Mouse (Mus musculus) right cerebral cortex, adult 2 months (tissue): ENCODE measurements around the gene Arrdc2.

ENCODE experiments used
- DNase-seq, 2 experiments: peaks; one replicate each; pipeline ENCODE4 v3.0.0; 2021 to 2022; ENCODE audit warnings: low spot score in 2 of 2

Arrdc2 gene

DNA sequence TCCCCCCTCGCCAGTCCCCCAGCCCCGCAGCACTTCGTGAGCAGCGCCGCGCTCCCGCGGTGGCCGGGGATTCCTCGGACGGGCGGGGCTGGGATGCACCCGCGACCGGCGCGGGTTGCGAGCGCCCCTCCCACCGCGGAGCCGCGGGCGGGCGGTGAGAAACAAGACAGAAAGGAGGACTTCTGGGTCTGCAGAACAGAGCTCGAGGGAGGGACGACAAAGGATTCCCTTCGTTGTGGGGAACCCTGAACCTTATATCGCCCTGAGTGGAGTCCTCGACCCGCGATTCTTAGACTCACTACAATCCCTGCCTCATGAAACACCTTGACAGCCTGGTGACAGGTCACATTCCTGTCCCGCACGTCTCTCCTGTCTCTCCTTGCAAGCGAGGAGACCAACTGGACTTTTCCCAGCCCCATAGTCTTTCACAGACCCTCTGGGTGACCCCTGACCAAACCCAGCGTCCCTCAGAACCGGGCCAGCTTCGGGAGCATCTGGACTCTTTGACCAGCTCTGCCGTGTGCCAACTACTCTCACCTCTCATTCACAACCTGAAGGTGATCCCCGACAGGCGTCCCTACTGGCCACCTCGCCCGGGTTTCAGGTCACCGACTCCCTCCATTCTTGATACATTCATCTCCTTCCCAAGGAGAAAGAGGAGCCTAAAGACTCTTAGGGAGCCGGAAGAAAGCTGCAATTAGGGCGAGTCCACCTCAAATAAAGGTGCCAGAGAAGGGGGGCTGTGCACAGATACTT is 24.6 kb upstream of the Arrdc2 start:
- no peak for DNase-seq

DNA sequence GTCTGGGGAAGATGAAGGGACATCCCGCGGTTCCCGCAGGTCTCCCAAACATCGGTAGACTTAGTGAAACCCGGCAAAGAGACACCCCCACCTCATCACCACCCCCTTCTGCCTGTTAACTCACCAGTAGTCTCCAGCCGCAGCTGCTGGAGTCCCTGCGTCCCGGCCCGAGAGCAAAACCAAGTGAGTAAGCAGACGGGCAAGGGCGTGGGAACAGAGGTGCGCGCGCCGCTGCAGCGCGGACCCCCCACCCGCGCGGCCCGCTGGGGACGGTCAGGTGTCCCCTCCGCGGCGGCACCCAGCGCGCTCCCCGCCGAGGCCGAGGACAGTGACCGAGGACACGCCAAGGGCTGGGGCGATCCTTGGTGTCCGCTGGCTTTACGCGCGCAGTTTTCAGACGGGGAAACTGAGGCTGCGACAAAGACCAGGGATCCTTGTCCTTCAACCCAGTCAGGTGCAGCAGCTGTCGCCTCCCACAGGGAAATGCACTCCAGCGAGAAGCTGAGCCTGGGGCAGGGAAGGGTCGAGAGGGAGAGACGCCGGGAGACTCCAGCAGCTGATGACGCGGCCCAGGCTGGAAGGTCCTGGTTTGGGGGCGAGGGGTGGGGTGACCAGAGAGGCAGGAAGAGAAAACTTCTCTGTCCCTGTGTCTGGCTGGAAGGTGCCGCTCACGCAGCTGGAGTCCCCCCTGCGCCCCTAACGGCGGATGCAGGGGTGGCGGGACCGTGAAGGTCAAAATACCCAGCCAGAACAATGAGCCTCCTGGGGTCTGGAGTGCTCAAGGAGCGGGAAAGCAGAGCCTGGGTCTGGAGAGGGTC is 23.5 kb upstream of the Arrdc2 start, which contains the start of gene Kcnn1:
Gene Kcnn1, minus strand, starts transcription at position 435 of the 818 bp plus-strand sequence.
- DNase-seq: no peak

DNA sequence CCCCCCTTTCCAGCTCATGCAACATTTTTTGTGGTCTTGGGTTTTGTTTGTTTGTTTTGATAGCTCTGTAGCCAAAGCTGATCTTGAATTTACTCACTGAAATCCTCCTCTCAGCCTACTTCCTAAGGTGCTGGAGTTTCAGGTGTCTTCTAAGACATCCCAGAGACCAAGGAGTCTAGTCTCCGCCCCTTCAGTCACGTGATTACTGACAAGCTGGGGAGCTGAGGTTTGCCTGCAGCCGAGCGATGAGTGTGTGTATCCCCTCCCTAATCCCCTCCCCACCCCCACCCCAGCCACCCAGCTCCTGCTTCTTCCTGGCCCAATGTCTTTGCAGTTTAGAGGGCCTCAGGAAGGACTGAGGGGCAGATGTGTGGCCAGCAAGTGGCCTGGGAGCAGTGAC is 18.0 kb upstream of the Arrdc2 start:
- DNase-seq: no peak

DNA sequence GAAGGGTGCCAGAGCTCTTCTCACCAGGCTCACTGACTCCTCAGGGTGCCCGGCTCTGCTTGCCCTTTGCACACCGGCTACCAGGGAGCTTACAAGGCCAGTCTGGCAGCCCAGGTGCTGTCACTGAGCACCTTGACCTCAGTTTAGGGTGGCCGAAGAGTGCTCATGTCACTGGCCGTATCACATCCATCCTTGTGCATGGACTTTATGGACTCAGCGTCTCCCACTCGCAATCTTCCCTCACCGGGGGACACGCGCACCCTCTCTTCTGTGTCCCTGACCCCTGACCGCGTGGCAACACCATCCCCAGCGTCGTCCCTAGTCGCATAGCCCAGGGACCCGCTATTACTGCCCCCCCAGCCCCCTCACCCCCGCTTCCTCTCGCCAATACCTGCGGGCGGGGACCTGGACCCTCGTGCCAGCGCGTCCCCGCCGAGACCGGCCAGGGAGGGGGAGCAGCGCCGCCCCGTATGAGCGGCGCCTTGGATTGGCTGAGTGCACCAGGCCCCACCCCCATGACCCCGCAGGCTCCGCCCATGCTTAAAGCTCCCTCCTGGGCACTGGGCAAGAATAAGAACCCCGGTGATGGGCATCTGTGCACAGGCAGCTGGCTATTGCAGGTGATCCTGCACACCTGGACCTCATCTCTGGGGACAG is 17.1 kb upstream of the Arrdc2 start:
- peak; percentile 78 for DNase-seq

DNA sequence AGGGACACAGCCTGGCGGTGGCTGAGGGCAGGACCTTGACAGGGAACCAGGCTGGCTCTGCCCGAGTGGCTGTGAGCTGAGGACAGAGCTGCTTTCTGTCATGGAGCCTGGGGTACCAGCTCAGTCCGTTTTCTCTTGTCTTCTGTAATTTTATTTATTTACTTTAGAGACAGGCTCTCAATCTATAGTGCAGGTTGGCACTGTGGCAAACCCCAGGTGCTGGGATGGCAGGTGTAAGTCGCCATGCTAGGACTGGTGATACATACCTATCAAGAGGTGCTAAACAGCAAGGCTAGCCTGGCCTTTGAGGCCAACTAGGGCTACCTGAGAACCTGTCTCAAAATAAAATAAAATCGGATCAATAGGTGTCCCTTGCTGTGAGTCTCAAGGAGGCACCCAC is 16.5 kb upstream of the Arrdc2 start:
- DNase-seq: no peak

DNA sequence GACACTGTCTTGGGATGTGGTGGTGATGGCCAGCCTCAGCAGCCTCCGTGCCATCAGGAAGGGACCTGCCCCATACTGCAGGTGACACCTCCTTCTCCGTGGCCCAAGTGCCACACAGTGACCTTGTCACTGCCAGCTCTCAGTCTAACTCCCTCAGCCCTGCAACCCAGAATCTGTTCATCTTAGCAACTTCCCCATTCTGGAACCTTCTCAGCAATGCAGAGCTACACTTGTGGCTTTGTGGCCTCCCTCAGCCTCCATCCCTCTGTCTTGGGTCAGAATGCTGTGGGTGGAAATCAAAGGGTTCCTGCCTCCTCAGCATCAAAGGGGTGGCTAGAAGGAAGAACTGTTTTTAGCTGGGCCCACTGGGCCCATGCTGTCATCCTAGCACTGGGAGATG is 14.3 kb upstream of the Arrdc2 start:
- no peak for DNase-seq

DNA sequence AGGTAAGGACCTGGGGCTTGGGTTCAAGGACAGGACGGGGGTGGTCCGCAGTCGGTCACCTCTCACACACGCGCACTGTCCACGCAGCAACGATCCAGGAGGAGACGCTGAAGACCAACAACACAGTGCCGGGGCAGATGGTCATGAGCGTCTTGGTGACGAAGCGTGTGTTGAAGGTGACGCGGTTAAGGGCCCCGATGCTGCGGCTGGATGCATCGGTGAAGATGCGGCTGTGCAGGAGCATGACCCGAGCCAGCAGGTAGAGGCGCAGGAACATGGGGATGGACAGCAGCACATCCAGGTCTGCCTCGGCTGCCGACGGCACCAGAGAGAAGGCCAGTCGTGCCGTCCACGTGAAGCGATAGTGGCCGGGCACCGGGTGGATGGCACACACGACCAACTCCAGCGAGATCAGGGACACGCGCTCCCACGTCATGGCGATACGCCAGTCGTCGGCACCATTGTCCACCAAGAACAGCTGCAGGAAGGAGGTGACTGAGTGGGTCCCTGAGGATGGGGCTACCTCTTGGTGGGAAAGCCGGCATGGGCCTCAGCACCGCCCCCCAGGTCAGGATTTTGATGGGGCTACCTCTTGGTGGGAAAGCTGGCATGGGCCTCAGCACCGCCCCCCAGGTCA is 13.2 kb upstream of the Arrdc2 start:
- no peak for DNase-seq

DNA sequence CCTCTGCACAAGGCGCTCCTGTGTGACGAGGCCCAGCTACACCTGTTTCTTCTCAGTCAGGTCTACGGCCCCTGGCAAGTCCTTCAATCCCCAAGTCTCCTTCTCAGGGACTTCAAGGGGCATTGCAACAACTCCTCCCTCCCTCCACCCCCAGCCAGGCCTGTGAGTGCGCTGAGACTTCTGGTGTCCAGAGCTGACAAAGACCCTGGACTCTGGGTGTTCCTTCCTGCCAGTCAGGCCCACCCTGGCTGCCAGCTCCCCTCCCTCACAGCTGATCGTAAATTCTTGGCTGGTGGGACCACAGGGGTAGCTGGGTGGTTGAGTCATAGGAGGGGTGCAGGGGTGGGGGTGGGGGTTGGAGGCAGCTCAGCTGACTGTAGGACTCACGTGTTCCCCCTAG is 12.3 kb upstream of the Arrdc2 start:
- DNase-seq: no peak

DNA sequence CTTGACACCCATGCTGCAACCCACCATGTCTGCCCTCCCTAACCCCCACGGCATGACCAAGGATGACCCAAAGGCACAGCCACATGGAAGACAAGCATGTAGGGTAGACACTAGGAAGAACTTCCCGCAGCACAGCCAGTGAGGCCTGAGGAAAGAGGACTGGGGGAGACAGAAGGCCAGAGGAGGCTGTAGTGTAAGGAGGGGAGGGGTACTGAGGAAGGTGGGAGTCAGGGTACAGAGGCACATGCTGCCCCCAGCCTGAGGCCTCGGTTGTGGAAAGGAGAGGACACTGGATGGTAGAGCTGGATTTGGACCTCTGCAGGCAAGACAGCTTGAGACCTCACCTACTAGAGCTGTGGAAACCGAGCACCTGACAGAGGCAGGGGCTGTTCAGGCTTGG is 11.4 kb upstream of the Arrdc2 start:
- no peak for DNase-seq

DNA sequence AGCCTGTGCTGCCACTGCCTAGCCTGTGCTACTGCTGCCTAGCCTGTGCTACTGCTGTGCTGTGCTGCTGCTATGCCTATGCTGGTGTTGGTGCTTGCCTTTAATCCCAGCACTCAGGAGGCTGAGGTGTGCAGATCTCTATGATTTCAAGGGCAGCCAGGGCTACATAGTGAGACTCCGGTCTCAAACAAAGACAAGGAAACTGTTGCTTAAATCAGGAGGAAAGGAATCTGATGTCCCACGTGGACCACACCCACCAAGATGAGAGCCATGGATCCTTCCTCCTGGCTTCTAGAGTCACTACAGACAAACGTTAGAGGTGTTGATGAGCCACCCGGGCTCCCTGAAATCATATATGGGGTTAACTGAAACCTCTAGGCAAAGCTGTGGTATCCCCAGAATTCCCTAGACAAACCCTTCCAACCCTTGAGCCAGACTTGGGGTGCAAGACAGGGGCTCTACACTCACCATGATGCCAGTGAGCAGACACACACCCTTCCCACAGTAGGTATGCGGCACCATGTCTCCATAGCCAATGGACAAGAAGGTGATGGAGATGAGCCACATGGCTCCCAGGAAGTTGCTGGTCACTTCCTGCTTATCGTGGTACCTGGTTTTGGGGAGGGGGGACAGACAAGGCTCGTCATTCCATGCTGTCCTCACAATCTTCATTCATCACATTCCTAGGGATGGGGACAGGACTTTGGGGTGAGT is 10.8 kb upstream of the Arrdc2 start:
- no peak for DNase-seq

DNA sequence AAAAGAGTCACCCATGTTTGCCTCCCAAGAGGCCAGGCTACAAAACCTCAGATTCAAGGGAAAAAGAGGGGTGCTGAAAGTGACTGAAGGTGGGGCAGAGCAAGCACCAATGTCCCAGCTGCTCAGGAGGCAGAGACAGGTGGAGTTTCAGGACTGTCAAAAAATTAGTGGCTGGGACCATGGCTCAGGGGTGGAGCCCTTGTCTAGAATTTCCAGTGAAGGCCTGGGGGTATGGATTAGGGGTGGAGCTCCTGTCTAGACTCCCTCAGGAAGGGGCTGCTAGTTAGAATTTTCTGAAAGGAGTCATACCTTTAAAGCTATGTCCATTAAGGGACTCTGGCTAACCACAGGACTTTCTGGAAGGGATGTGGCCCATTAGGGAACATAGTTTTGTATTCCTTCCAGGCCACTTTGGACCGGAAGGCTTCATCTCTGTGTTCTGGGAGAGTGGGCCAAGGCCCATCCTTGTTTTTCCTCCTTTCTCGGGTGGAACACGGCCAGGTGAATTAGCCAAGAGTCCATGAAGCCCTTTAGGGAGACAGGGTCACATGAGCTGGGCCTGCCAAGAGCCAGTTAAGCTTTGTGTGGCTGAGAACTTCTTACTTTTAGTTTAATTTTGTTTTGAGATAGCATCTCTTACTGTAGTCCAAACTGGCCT is 9.9 kb upstream of the Arrdc2 start:
- no peak for DNase-seq

DNA sequence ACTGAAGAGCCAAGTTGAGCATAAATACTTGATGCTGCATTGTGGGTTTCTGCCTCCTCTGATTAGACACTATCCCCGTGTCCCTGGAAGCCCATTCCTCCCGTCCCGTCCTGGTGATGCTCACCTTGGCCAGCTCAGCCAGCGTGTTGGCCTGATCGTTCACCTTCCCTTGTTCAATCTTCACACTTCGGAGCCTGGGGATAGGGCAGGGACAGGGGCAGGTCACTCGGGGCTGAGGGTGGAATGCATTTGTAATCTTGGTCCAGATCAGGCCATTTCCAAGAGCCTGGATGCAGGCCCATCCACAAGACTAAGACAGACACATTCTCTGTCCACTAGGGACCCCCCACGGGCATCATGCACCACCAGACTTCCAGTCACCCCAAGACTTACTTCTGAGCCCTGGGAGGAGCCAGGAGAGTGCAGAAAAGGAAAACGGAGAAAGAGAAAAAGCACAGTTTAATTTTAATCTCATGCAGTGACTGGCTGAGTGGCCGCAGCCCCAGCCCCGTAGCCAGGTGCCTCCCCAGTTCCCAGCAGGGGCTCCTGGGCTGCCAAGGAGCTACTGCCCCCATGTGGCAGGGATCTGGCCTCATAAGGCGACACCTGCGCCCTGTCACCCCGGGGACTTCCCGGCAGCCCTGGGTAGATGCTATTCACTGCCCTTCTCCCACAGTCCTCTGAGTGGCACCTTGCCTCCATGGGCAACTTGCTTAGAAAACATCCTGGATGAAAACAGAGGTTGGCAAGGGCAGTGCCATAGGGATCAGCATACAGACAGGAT is 7.0 kb upstream of the Arrdc2 start:
- DNase-seq: no peak

DNA sequence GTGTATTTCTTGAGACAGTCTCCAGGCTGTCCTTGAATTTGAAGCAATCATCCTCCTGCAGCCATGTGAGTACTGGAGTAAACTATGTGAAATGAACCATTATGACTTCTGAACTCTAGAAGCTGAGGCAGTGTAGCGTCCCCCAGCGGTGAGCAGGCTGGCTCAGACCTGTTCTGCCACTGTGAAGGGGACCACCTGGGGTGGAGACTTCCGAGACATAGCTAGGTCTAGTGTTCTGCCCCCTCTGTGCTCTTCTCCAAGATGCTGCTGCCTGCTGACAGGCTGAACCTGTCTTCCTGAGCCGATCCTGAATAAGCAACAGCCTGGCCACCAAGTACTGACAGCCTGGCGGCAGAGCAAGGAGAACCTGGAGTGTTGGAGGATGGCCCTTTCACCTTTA is 5.6 kb upstream of the Arrdc2 start:
- no peak for DNase-seq

DNA sequence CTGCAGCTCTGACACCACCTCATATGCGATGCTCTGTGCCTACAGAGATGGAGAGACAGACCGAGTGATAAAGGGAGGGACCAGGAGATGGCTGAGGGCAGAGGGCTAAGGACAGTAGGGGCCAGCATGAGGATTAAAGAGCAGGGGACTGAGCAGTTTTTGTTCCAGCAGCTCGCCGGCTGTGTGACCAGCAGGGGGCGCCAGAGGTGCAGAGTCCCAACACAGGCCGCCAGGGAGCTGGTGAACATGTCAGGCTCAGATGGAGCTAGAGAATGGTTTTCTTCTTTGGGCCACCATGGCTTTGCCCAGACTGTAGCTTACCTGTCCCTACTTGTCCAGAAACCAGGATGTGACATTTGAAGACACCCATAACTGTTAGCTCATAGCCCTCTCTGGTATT is 5.0 kb upstream of the Arrdc2 start:
- DNase-seq: peak; percentile 87 to 88

DNA sequence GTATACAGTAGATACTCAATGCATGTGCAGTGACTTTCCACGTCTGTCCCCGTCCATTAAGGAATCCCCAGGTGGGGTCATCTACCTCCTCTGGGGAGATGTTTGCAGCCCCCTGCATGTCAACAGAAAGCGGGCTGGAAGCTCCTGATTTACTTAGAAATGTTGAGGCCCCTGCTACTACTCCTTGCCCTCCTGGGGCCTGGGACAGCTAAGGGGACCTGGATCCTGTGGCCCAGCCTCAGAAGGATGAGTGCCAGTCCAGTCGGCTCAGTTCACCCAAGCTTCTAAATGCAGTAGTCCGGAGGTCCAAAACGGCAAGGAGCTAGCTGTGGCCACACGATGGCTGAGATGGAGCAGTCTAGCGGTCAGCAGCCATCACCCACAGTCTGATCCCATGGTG is 4.4 kb upstream of the Arrdc2 start:
- DNase-seq: no peak

DNA sequence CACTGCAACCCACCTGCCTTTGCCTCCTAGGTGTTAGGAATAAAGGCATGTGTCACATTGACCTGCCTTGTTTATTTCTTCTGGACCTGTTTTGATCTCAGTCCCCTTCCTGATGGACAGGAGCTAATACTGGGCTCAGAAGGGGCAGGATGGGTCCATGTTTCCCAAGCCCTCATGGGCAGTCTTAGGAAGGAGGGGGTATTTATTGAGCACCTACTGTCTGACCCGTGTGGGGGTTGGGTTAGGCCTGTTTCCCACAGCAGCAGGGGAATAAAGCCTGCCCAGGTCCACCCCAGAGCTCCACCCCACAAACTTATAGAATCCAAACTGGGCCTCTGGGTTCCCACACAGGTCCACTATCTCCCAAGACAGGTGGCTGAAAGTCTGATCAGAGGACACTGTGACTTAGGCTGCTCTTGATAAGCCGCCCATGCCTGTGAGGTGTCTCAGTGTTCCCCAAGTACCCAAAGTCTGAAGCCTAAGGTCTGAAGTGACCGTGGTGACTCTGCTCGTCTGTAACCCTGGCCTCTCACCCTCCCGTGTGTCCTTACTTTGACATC is 3.8 kb upstream of the Arrdc2 start:
- no peak for DNase-seq

DNA sequence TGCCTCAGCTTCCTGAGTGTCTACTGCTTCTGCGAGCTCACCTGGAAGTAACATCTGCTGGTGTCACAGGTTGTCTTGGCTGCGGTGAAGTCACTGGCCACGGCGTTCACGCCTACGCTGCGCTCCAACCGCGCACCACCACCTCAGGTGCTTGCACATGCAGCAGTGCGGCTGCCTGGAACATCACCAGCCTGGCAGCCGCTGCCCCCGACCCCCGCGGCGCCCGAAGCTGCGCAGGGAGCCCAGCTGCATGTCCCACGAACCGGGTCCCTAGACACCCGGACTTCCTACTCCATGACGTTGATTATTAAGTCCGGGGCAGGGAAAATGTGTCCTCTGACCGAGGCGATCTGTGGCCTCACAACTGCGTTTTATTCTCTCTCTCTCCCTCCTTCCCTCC is 3.0 kb upstream of the Arrdc2 start:
- DNase-seq: no peak

DNA sequence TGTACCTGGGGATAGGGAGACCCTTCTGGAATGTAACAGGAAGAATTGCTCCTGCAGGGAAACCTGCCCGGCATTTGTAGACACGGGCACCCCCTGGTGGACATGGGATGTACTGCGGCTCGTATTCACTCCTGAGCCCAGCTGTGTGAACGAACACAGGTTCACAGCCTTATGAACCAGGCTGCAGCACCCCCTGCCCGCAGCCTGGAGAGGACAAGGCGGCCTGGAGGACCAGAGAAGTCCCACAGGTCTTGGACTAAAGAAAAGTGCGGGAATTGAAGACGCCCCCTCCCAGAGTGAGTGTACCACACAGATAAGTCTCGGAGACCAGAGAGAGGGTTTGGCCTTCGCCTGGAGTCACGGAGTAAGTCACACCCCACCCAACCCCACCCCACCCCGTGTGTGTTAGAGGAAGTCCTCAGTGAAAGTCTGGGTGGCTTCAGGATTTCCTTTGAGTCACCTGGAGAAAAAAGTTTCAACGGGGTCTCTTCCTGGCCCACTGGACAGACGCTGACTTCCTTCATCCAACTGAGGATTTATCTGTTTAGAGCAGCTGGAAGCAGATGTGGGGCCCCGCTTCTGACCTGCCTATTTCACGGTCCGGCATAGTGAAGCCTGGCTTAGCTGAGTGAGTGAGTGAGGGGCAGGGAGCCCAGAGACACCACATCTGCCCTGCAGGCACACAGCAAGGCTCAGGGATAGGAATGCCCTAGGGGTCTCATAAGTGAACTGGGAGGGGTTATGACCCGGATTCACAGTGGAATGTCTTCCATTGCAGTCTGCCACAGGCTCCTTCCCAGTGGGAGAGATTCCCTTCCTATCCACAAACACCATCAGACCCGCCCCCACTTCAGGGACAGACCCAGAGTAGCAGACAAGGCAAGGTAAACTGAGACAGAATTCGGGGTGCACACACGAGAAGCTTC is 1.9 kb upstream of the Arrdc2 start:
- peak; percentile 95 to 96 for DNase-seq

DNA sequence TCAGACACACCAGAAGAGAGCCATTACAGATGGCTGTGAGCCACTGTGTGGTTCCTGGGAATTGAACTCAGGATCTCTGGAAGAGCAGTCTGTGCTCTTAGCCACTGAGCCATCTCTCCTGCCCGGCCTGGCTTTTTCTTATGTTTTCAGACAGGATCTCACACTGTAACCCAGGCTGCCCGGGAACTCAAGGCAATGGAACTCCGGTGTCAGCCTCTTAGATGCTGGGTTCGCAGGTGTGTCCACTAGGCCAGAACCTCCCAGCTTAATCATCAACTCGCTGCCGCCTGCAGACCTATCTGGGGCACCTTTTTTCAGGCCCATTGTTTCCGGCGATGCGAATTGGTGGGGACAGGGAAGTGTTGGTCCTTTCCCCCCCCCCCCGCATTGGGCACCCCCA is 1.1 kb upstream of the Arrdc2 start:
- DNase-seq: no peak
